Mouse (Mus musculus): ENCODE measurements around the gene Kif16b. TPM values are rescaled to one million over a fixed set of nuclear protein-coding genes. Genes with fewer than 3 reads are reported as not detected.

The Kif16b gene
- polyA plus RNA-seq, 1 experiment from 2014 or later = 3.7 TPM

DNA sequence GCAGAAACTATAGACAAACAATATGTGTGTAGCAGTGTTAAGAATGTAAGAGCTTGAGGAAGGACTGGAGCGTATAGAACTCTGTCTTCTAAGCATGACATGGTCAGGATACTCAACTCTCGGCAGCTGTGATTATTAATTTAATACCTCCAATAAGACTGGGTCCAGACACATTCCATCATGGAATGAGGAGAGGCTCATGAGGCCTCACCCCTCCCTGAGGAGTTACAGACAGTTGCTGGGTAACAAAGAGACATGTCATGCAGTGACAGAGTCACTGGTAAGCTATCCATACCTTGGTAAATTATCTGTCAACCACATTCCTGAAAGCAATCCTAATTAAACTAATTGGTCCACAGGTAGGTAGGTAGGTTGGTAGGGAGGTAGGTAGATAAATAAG lies 277.1 kb downstream of the Kif16b start:
- 90% methylated on average over 2 of the region's 2 CpGs for WGBS
- no peak overlapping the region for H3K4me3 ChIP-seq
- no peak overlapping the region for H3K27ac ChIP-seq (replicated peaks)
- no peaks in the 10 kb centered on the region for H3K27me3 ChIP-seq
- no peaks in the 10 kb centered on the region for H3K4me1 ChIP-seq
- ATAC-seq (replicated peaks) = no peak
- H3K9ac ChIP-seq (replicated peaks) = no peak overlapping the region
- no peak overlapping the region for H3K4me2 ChIP-seq (replicated peaks)
- no peaks in the 10 kb centered on the region for H3K36me3 ChIP-seq
- no peaks in the 10 kb centered on the region for H3K9me3 ChIP-seq

GRCm38 (mm10) chr2:142621152-142621551 lies 280.2 kb downstream of the Kif16b start:
- H3K27ac ChIP-seq (replicated peaks) = no peak overlapping the region
- H3K9ac ChIP-seq (replicated peaks) = no peak overlapping the region
- no peaks in the 10 kb centered on the region for H3K4me1 ChIP-seq
- no peaks in the 10 kb centered on the region for H3K27me3 ChIP-seq
- no peaks in the 10 kb centered on the region for H3K36me3 ChIP-seq
- no peak overlapping the region for H3K4me3 ChIP-seq
- 95% methylated on average over 4 of the region's 4 CpGs for WGBS
- no peak overlapping the region for H3K4me2 ChIP-seq (replicated peaks)
- no peak for ATAC-seq (replicated peaks)
- H3K9me3 ChIP-seq = no peaks in the 10 kb centered on the region

DNA sequence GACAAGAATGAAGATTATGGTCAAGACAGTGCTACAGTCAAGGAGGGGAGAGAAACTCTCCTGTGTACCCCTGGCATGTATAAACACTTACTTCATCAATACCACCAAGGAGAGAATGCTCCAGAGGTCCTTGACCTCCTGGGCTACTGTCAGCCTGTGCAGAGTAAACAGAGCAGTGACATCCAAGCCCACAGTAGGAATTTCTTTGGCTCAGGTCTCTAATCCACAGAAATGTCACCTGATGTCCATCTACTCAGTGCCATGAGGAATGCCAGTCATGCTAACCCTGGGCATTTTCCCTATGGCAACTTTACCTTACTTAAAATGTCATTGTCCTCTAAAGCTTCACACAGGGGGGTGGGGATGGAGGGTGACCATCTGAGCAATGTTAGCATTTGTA lies 281.4 kb downstream of the Kif16b start:
- no peak for ATAC-seq (replicated peaks)
- H3K27ac ChIP-seq (replicated peaks) = no peak overlapping the region
- H3K9me3 ChIP-seq = no peaks in the 10 kb centered on the region
- H3K36me3 ChIP-seq = no peaks in the 10 kb centered on the region
- H3K27me3 ChIP-seq = no peaks in the 10 kb centered on the region
- H3K4me2 ChIP-seq (replicated peaks) = no peak overlapping the region
- H3K9ac ChIP-seq (replicated peaks) = no peak overlapping the region
- no peaks in the 10 kb centered on the region for H3K4me1 ChIP-seq
- H3K4me3 ChIP-seq = no peak overlapping the region

DNA sequence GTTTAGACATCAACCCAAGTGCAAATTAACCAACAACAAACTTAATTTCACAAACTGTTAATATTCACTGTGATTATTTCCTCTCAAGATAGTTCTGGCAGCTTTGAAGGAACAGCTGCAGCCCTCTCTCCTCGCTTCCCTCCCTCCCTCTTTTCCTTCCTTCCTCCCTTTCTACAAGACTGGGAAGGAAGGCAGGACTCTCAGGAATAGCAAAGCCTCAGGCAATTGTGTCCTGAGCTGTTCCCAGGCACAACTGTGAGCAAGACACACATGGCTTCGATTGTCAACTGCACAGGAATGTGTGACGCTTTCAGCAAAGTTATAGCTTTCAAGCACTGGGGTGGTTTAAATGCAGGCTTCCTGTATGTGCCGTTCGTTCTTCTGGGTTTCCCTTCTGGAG lies 286.8 kb downstream of the Kif16b start:
- H3K4me2 ChIP-seq (replicated peaks) = no peak overlapping the region
- WGBS = 71% methylated on average over 5 of the region's 5 CpGs
- no peak overlapping the region for H3K27ac ChIP-seq (replicated peaks)
- H3K4me3 ChIP-seq = no peak overlapping the region
- H3K9ac ChIP-seq (replicated peaks) = no peak overlapping the region
- H3K4me1 ChIP-seq = no peaks in the 10 kb centered on the region
- no peak for ATAC-seq (replicated peaks)
- H3K9me3 ChIP-seq = no peaks in the 10 kb centered on the region
- H3K27me3 ChIP-seq = no peaks in the 10 kb centered on the region
- H3K36me3 ChIP-seq = no peaks in the 10 kb centered on the region

- Histone ChIP-seq H3K27ac (replicated peaks) (no peak overlapping the region), H3K9me3 (no peaks in the 10 kb centered on the region), H3K27me3 (no peaks in the 10 kb centered on the region), H3K9ac (replicated peaks) (no peak overlapping the region), H3K36me3 (no peaks in the 10 kb centered on the region), H3K4me1 (peaks cover 7% of the 10 kb centered on the region; the same call in 1 of the 2 replicates), H3K4me2 (replicated peaks) (no peak overlapping the region), H3K4me3 (no peak overlapping the region)
- ATAC-seq (replicated peaks) = no peak
- WGBS = 79% methylated on average over 5 of the region's 5 CpGs
Measured at GRCm38 (mm10) chr2:142612359-142612953, 288.9 kb downstream of the Kif16b start.

DNA sequence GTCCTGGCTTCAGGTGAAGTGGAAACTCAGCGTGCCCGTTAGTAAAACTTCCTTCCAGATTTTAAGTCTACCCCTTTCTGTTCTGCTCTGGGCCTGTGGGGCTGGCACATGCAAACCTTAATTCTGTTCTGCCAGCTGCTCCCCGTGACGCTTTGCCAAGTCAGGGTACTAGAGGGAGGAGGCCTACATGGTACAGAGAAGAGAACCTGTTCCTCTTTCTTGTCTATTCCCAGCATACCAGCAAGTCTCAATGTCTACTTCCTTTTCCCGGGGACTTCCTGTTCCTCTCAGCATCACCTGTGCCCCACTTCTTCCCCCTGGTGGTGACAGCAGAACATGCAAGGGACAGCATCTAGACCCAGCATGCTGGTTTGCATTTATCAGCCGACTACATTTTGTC lies 290.2 kb downstream of the Kif16b start:
- H3K27me3 ChIP-seq = no peaks in the 10 kb centered on the region
- 67% methylated on average over 6 of the region's 6 CpGs for WGBS
- peak; percentile 84 for ATAC-seq (replicated peaks)
- H3K36me3 ChIP-seq = no peaks in the 10 kb centered on the region
- H3K4me3 ChIP-seq = no peak overlapping the region
- no peaks in the 10 kb centered on the region for H3K9me3 ChIP-seq
- H3K4me2 ChIP-seq (replicated peaks) = no peak overlapping the region
- H3K9ac ChIP-seq (replicated peaks) = no peak overlapping the region
- H3K4me1 ChIP-seq = peaks cover 7% of the 10 kb centered on the region; the same call in 1 of the 2 replicates
- 0 out of 2 replicates have a peak overlapping the region, but pooled peaks have one; percentile 2 for H3K27ac ChIP-seq (replicated peaks)

DNA sequence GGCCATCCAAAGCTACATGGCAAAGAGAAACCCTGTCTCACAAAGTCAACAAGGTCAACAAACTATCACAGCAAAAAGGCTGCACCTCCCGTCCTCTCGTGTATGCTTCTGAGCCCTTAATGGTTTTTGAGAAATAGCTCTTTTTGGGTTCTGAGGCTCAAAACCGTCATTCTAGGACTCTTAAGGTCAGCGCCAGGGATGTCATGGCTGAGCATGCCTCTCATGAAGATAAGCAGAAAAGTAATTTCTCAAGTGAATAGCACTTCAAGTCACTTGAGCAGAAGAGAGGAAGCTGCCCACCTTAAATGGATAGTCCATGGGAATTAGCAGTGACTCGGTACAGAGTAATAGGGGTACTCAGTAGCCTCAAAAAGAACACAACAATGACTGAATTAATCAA lies 291.1 kb downstream of the Kif16b start:
- peaks cover 7% of the 10 kb centered on the region; the same call in 1 of the 2 replicates for H3K4me1 ChIP-seq
- H3K4me3 ChIP-seq = no peak overlapping the region
- H3K9ac ChIP-seq (replicated peaks) = no peak overlapping the region
- no peaks in the 10 kb centered on the region for H3K9me3 ChIP-seq
- ATAC-seq (replicated peaks) = no peak
- WGBS = 89% methylated on average over 5 of the region's 5 CpGs
- H3K27ac ChIP-seq (replicated peaks) = no peak overlapping the region
- no peaks in the 10 kb centered on the region for H3K36me3 ChIP-seq
- no peak overlapping the region for H3K4me2 ChIP-seq (replicated peaks)
- no peaks in the 10 kb centered on the region for H3K27me3 ChIP-seq

- WGBS = 80% methylated on average over 17 of the region's 17 CpGs
- peak overlapping the region; percentile 20; the same call in 1 of the 2 replicates for H3K27ac ChIP-seq (replicated peaks)
Measured at GRCm38 (mm10) chr2:142608778-142609177, 292.6 kb downstream of the Kif16b start.

DNA sequence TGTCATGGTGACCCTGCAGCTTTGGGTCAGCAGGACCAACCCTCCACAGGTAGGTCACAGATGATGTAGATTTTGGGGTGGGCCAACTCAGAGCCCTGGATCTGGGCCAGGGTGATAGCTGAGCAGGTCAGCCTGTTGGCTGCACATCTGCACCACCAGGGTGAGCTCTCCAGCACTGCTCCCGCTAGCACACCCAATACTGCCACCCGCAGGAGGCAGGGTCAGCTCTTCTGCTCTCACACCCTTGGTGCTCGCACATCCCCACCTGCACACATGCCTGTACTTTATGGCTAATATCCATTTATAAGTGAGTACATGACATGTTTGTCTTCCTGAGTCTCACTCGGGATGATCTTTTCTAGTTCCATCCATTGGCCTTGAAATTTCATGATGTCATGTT lies 296.6 kb downstream of the Kif16b start:
- 84% methylated on average over 4 of the region's 4 CpGs for WGBS
- no peak for ATAC-seq (replicated peaks)
- no peaks in the 10 kb centered on the region for H3K27me3 ChIP-seq
- no peak overlapping the region for H3K4me2 ChIP-seq (replicated peaks)
- no peak overlapping the region for H3K9ac ChIP-seq (replicated peaks)
- H3K36me3 ChIP-seq = no peaks in the 10 kb centered on the region
- H3K4me3 ChIP-seq = no peak overlapping the region
- no peak overlapping the region for H3K27ac ChIP-seq (replicated peaks)
- no peaks in the 10 kb centered on the region for H3K9me3 ChIP-seq
- peaks cover 7% of the 10 kb centered on the region; the same call in 1 of the 2 replicates for H3K4me1 ChIP-seq

More at GRCm38 (mm10) chr2:142608778-142609177, 292.6 kb downstream of the Kif16b start:
- Histone ChIP-seq H3K36me3 (no peaks in the 10 kb centered on the region), H3K4me2 (replicated peaks) (no peak overlapping the region), H3K9ac (replicated peaks) (no peak overlapping the region), H3K4me3 (no peak overlapping the region), H3K27me3 (no peaks in the 10 kb centered on the region), H3K9me3 (no peaks in the 10 kb centered on the region), H3K4me1 (peaks cover 7% of the 10 kb centered on the region; the same call in 1 of the 2 replicates)
- 0 out of 2 replicates have a peak, but pooled peaks have one; percentile 26 for ATAC-seq (replicated peaks)

GRCm38 (mm10) chr2:142603210-142603609 lies 298.1 kb downstream of the Kif16b start:
- no peaks in the 10 kb centered on the region for H3K4me1 ChIP-seq
- H3K9ac ChIP-seq (replicated peaks) = no peak overlapping the region
- H3K9me3 ChIP-seq = no peaks in the 10 kb centered on the region
- no peak overlapping the region for H3K4me3 ChIP-seq
- no peak overlapping the region for H3K27ac ChIP-seq (replicated peaks)
- H3K4me2 ChIP-seq (replicated peaks) = no peak overlapping the region
- no peak for ATAC-seq (replicated peaks)
- H3K27me3 ChIP-seq = no peaks in the 10 kb centered on the region
- H3K36me3 ChIP-seq = no peaks in the 10 kb centered on the region
- 56% methylated on average over 2 of the region's 2 CpGs for WGBS

DNA sequence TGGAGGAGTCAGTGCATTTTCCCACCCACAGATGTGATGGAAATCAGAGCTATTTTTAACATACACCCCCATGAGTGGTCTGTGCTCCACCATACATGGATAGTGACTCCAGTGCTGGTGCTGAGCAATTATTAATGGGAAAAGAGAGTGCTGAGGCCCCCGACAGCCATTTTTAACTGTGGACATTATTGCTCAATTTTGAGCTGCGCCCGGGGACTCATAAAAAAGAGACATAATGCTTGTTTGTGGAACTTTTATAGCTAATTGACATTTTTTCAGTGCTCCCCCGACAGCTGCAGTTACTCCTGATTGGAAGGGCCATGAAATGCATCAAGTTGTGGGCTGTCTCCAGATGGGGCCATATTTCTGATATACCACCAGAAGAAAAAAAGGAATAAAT lies 302.1 kb downstream of the Kif16b start:
- H3K27me3 ChIP-seq = no peaks in the 10 kb centered on the region
- ATAC-seq (replicated peaks) = no peak

DNA sequence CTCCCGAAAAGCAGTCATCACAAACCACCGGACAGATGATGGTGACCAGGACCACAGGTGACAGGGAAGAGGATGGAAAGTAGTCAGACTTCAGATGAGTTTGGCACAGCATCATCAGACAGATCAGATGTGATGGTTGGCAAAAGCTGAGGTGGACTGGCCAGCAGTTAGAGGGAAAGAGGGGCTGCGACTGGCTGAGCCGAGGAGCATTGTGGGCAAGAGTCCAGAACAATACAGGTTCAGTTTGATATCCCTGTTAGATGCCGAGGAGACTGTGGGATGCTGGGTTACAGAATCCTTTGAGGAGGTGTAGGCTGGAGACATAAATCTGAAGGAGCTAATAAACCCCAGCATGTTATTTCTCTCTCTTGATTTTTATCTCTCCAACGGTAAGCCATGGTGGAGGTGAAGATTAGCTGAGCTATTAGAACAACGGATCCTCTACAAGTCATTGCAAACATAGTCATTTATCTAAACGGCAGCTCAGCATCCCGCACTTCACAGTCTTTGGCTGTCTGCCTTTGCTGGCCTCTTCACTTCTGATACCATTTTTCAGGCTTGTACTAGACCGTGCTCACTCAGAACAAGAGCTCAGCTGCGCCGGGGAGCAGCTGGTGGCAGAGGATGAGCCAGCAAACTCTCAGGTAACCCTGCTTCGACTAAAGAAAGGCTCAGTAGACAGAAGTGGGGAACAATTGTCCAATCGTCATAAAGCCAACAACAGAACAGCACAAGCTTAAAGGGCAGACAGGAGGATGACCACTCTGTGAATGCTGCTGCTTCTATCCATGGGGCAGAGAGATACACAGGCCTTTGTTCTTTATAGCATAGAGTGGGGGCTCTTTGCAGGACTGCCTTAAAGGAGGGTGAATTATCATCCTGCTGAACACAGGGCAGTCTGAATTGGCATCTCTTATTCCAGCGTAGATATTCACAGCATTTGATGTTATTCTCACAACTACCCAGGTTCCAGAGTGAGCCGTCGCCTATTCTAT lies 304.9 kb downstream of the Kif16b start:
- peak; percentile 32; the same call in 1 of the 2 replicates for ATAC-seq (replicated peaks)
- Histone ChIP-seq H3K27ac (replicated peaks) (no peak overlapping the region), H3K27me3 (no peaks in the 10 kb centered on the region), H3K9me3 (no peaks in the 10 kb centered on the region), H3K4me3 (no peak overlapping the region), H3K36me3 (no peaks in the 10 kb centered on the region), H3K4me2 (replicated peaks) (no peak overlapping the region), H3K9ac (replicated peaks) (no peak overlapping the region), H3K4me1 (no peaks in the 10 kb centered on the region; the same call in 1 of the 2 replicates)
- 75% methylated on average over 17 of the region's 17 CpGs for WGBS

More for the DNA sequence above, 302.1 kb downstream of the Kif16b start:
- H3K4me2 ChIP-seq (replicated peaks) = no peak overlapping the region
- 54% methylated on average over 4 of the region's 4 CpGs for WGBS
- H3K9ac ChIP-seq (replicated peaks) = no peak overlapping the region
- H3K4me1 ChIP-seq = no peaks in the 10 kb centered on the region; the same call in 1 of the 2 replicates
- H3K27ac ChIP-seq (replicated peaks) = no peak overlapping the region
- H3K4me3 ChIP-seq = no peak overlapping the region
- H3K9me3 ChIP-seq = no peaks in the 10 kb centered on the region
- H3K36me3 ChIP-seq = no peaks in the 10 kb centered on the region
